Mouse (Mus musculus) left cerebral cortex, adult 18-20 months (tissue): ENCODE results near the gene Mta2. TPM values are rescaled to one million over a fixed set of nuclear protein-coding genes. Genes with fewer than 3 reads are reported as not detected.
A peak's percentile ranks its signal among the peaks of the same experiment; 100 is the strongest.
"Not testable (repeated sequence)": the region's sequence is repeated elsewhere in the genome, so short reads cannot be mapped to it uniquely, and the experiment has no call there.

ENCODE experiments used
- DNase-seq, 2 experiments: peaks; one replicate each; pipeline ENCODE4 v3.0.0; 2021 to 2022; ENCODE audit warnings: low spot score in 2 of 2, mixed read lengths in 1 of 2
- total RNA-seq, 2 experiments: library from RNA; stranded (reverse); gene quantifications; 2 replicates each; pipeline ENCODE4 v1.2.3; 2021

Gene Mta2
- total RNA-seq, 2 experiments from 2014 or later = 49.6 to 49.8 TPM

- peak; percentile 97 to 99 for DNase-seq
Observed at GRCm38 (mm10) chr19:8966590-8967372, 25.1 kb downstream of the Mta2 start, which contains the start of gene Eef1g. Eef1g (plus strand) TSS chr19:8967041.

- DNase-seq = no peak
Observed at GRCm38 (mm10) chr19:8967373-8967743, 25.7 kb downstream of the Mta2 start.

GRCm38 (mm10) chr19:8967893-8968292 is 26.2 kb downstream of the Mta2 start:
- no peak for DNase-seq

GRCm38 (mm10) chr19:8972491-8972890 is 30.8 kb downstream of the Mta2 start:
- not testable (repeated sequence) for DNase-seq

GRCm38 (mm10) chr19:8974638-8975037 is 33.0 kb downstream of the Mta2 start:
- DNase-seq = no peak

- no peak for DNase-seq
Observed at GRCm38 (mm10) chr19:8975491-8975890, 33.8 kb downstream of the Mta2 start.

GRCm38 (mm10) chr19:8976535-8976934 is 34.9 kb downstream of the Mta2 start:
- no peak for DNase-seq

GRCm38 (mm10) chr19:8980771-8981170 is 39.1 kb downstream of the Mta2 start:
- no peak for DNase-seq

GRCm38 (mm10) chr19:8981450-8982168 is 39.9 kb downstream of the Mta2 start:
- DNase-seq = no peak

GRCm38 (mm10) chr19:8982303-8983149 is 40.9 kb downstream of the Mta2 start:
- no peak for DNase-seq

- no peak for DNase-seq
Observed at GRCm38 (mm10) chr19:8983150-8983650, 41.5 kb downstream of the Mta2 start.

- DNase-seq = no peak
Observed at GRCm38 (mm10) chr19:8984255-8984868, 42.7 kb downstream of the Mta2 start.

GRCm38 (mm10) chr19:8985891-8986290 is 44.2 kb downstream of the Mta2 start:
- DNase-seq = no peak

- DNase-seq = no peak
Observed at GRCm38 (mm10) chr19:8987816-8988215, 46.1 kb downstream of the Mta2 start.

GRCm38 (mm10) chr19:8988346-8989065 is 46.8 kb downstream of the Mta2 start:
- DNase-seq = no peak

- DNase-seq = no peak
Observed at GRCm38 (mm10) chr19:8989066-8989566, 47.4 kb downstream of the Mta2 start, which contains the start of gene Ahnak. Ahnak (plus strand) TSS chr19:8989284.

GRCm38 (mm10) chr19:8989567-8990431 is 48.1 kb downstream of the Mta2 start:
- DNase-seq = no peak

- no peak for DNase-seq
Observed at GRCm38 (mm10) chr19:8990432-8991102, 48.9 kb downstream of the Mta2 start.
